Mouse (Mus musculus) hindbrain, postnatal 0 days (tissue): ENCODE measurements around the gene Acoxl. TPM values are rescaled to one million over a fixed set of nuclear protein-coding genes. Genes with fewer than 3 reads are reported as not detected.

ENCODE experiments used
- ATAC-seq: fragments of 200-750 bp; cut with Nextera tagmentation; 2 replicates; pipeline ENCODE4 v1.8.0; 2017; ENCODE audit warnings: mild to moderate bottlenecking, moderate TSS enrichment, moderate library complexity
- DNase-seq: peaks from one replicate; pipeline ENCODE4 v3.0.0-alpha.2; 2015; ENCODE audit warnings: low spot score
- H3K27ac ChIP-seq: fragments of 300-500 bp; sonication (generic); 2 replicates; pipeline ENCODE4 v1.5.1; 2014; ENCODE audit warnings: mild to moderate bottlenecking
- H3K27me3 ChIP-seq: fragments of 300-500 bp; sonication (generic); 2 replicates; pipeline ENCODE4 v1.6.1; 2014; ENCODE audit warnings: low read length, mixed read lengths; ENCODE audit not compliant: insufficient read depth
- H3K36me3 ChIP-seq: fragments of 300-500 bp; sonication (generic); 2 replicates; pipeline ENCODE4 v1.6.1; 2014; ENCODE audit warnings: low read length, mixed read lengths; ENCODE audit not compliant: insufficient read depth
- H3K4me1 ChIP-seq: fragments of 300-500 bp; sonication (generic); 2 replicates; pipeline ENCODE4 v1.6.1; 2014; ENCODE audit warnings: antibody characterized with exemption, low read length, mixed read lengths; ENCODE audit not compliant: insufficient read depth
- H3K4me2 ChIP-seq: fragments of 300-500 bp; sonication (generic); 2 replicates; pipeline ENCODE4 v1.6.1; 2014; ENCODE audit warnings: low read depth, mild to moderate bottlenecking, low read length, moderate library complexity, mixed read lengths
- H3K4me3 ChIP-seq: fragments of 300-500 bp; sonication (generic); 2 replicates; pipeline ENCODE4 v1.5.1; 2014; ENCODE audit warnings: low read length
- H3K9ac ChIP-seq: fragments of 300-500 bp; sonication (generic); replicated peaks from 2 replicates; pipeline ENCODE4 v1.6.1; 2014; ENCODE audit warnings: mild to moderate bottlenecking, low read length, moderate library complexity, mixed read lengths
- H3K9me3 ChIP-seq: fragments of 300-500 bp; sonication (generic); 2 replicates; pipeline ENCODE4 v1.6.1; 2016; ENCODE audit warnings: low read length, mixed read lengths
- CTCF ChIP-seq: IDR thresholded peaks from 2 replicates; pipeline ENCODE4 v1.5.1; 2016; ENCODE audit warnings: antibody characterized with exemption, control low read depth, low read depth
- WGBS: fragments of 180-500 bp; shearing (Covaris S2); extraction: QIAGEN DNeasy Blood & Tissue Kit; methylation state at CpG from one replicate; pipeline ENCODE4 v1.1.7; 2014; 5-methylcytosine and 5-hydroxymethylcytosine counted together
- polyA plus RNA-seq: library from polyadenylated mRNA; unstranded; fragments of >200 nt; fragmentation: Nextera tagmentation; extraction: Ambion mirVana; gene quantifications from 2 replicates; pipeline ENCODE4 v1.2.1, GENCODE M21; 2015
- total RNA-seq: library from RNA; depleted of rRNA; stranded (reverse); fragments of >200 nt; gene quantifications from 2 replicates; pipeline ENCODE4 v1.2.3, GENCODE M21; 2014

Acoxl gene
- total and polyA plus RNA-seq, 2 experiments from 2014 or later = 0.29 to 0.47 TPM

- ATAC-seq (no peak), DNase-seq (no peak)
- WGBS = 92% methylated on average over 9 of the region's 9 CpGs
- Histone ChIP-seq H3K9me3 (no peaks in the 10 kb centered on the region), H3K36me3 (no peaks in the 10 kb centered on the region), H3K27me3 (peaks cover 11% of the 10 kb centered on the region; the same call in 1 of the 2 replicates), H3K4me2 (no peak overlapping the region), H3K9ac (no peak overlapping the region), H3K4me1 (peaks cover 2% of the 10 kb centered on the region; the same call in 1 of the 2 replicates), H3K4me3 (no peak overlapping the region), H3K27ac (no peak overlapping the region)
- no peak for TF ChIP-seq CTCF
These were observed 280.3 kb downstream of the Acoxl start for GRCm38 (mm10) chr2:128118971-128119370.

GRCm38 (mm10) chr2:128122491-128122890 is 283.8 kb downstream of the Acoxl start:
- DNase-seq = peak; percentile 79
- no peaks in the 10 kb centered on the region for H3K36me3 ChIP-seq
- peak overlapping the region; percentile 19; the same call in 1 of the 2 replicates for H3K4me3 ChIP-seq
- no peak for ATAC-seq
- peak overlapping the region; percentile 83 for H3K4me2 ChIP-seq
- H3K27me3 ChIP-seq = peaks cover 11% of the 10 kb centered on the region; the same call in 1 of the 2 replicates
- H3K4me1 ChIP-seq = peaks cover 12% of the 10 kb centered on the region; the same call in 1 of the 2 replicates
- 2% methylated on average over 9 of the region's 9 CpGs for WGBS
- H3K27ac ChIP-seq = no peak overlapping the region
- TF ChIP-seq CTCF = peak; percentile 89
- H3K9me3 ChIP-seq = no peaks in the 10 kb centered on the region
- H3K9ac ChIP-seq = no peak overlapping the region

GRCm38 (mm10) chr2:128122891-128123771 is 284.5 kb downstream of the Acoxl start:
- 3% methylated on average over 40 of the region's 40 CpGs for WGBS
- DNase-seq = peak; percentile 20

GRCm38 (mm10) chr2:128123921-128124683 is 285.4 kb downstream of the Acoxl start:
- Histone ChIP-seq H3K4me3 (peak overlapping the region; percentile 54), H3K9ac (no peak overlapping the region), H3K9me3 (no peaks in the 10 kb centered on the region), H3K36me3 (no peaks in the 10 kb centered on the region), H3K4me1 (peaks cover 12% of the 10 kb centered on the region; the same call in 1 of the 2 replicates), H3K27me3 (peaks cover 11% of the 10 kb centered on the region; the same call in 1 of the 2 replicates), H3K27ac (no peak overlapping the region), H3K4me2 (peak overlapping the region; percentile 83)
- no peak for TF ChIP-seq CTCF
- ATAC-seq (no peak), DNase-seq (peak; percentile 20)
- WGBS = 5% methylated on average over 23 of the region's 23 CpGs

More at GRCm38 (mm10) chr2:128122891-128123771, 284.5 kb downstream of the Acoxl start:
- H3K4me2 ChIP-seq = peak overlapping the region; percentile 83
- TF ChIP-seq CTCF = peak; percentile 44
- no peaks in the 10 kb centered on the region for H3K9me3 ChIP-seq
- H3K9ac ChIP-seq = no peak overlapping the region
- H3K27ac ChIP-seq = no peak overlapping the region
- H3K27me3 ChIP-seq = peaks cover 11% of the 10 kb centered on the region; the same call in 1 of the 2 replicates
- H3K4me3 ChIP-seq = peak overlapping the region; percentile 54
- H3K4me1 ChIP-seq = peaks cover 12% of the 10 kb centered on the region; the same call in 1 of the 2 replicates
- no peak for ATAC-seq
- H3K36me3 ChIP-seq = no peaks in the 10 kb centered on the region

GRCm38 (mm10) chr2:128124693-128125092 is 286.0 kb downstream of the Acoxl start:
- no peak for DNase-seq
- Histone ChIP-seq H3K9me3 (no peaks in the 10 kb centered on the region), H3K36me3 (no peaks in the 10 kb centered on the region)

More at GRCm38 (mm10) chr2:128124693-128125092, 286.0 kb downstream of the Acoxl start:
- peak; percentile 7; the same call in 1 of the 2 replicates for TF ChIP-seq CTCF
- ATAC-seq = no peak
- Histone ChIP-seq H3K4me1 (peaks cover 12% of the 10 kb centered on the region; the same call in 1 of the 2 replicates), H3K4me2 (peak overlapping the region; percentile 83), H3K9ac (no peak overlapping the region), H3K4me3 (peak overlapping the region; percentile 54), H3K27ac (no peak overlapping the region), H3K27me3 (peaks cover 11% of the 10 kb centered on the region; the same call in 1 of the 2 replicates)
- WGBS = 9% methylated on average over 15 of the region's 15 CpGs
